Mouse (Mus musculus) hindbrain, embryonic 15.5 days (tissue): ENCODE results near the gene Slc15a5. TPM values are rescaled to one million over a fixed set of nuclear protein-coding genes. Genes with fewer than 3 reads are reported as not detected.

Experiments
- ATAC-seq: fragments of 200-750 bp; cut with Nextera tagmentation; 2 replicates; pipeline ENCODE4 v1.8.0; 2017; ENCODE audit warnings: low read depth, moderate number of reproducible peaks, moderate TSS enrichment; ENCODE audit not compliant: low FRiP score
- H3K27ac ChIP-seq: fragments of 300-500 bp; sonication (generic); replicated peaks from 2 replicates; pipeline ENCODE4 v1.5.1; 2015; ENCODE audit warnings: mild to moderate bottlenecking, inconsistent platforms
- H3K27me3 ChIP-seq: fragments of 300-500 bp; sonication (generic); 2 replicates; pipeline ENCODE4 v1.6.1; 2015; ENCODE audit warnings: control low read depth, inconsistent platforms
- H3K36me3 ChIP-seq: fragments of 300-500 bp; sonication (generic); 2 replicates; pipeline ENCODE4 v1.6.1; 2015; ENCODE audit warnings: control low read depth, inconsistent platforms
- H3K4me1 ChIP-seq: fragments of 300-500 bp; sonication (generic); replicated peaks from 2 replicates; pipeline ENCODE4 v1.6.1; 2015; ENCODE audit warnings: control low read depth, inconsistent platforms
- H3K4me2 ChIP-seq: fragments of 300-500 bp; sonication (generic); 2 replicates; pipeline ENCODE4 v1.6.1; 2015; ENCODE audit warnings: moderate library complexity, mild to moderate bottlenecking, inconsistent platforms
- H3K4me3 ChIP-seq: fragments of 300-500 bp; sonication (generic); 2 replicates; pipeline ENCODE4 v1.5.1; 2015; ENCODE audit warnings: mild to moderate bottlenecking, inconsistent platforms
- H3K9ac ChIP-seq: fragments of 300-500 bp; sonication (generic); 2 replicates; pipeline ENCODE4 v1.6.1; 2015; ENCODE audit warnings: inconsistent platforms
- H3K9me3 ChIP-seq: fragments of 300-500 bp; sonication (generic); 2 replicates; pipeline ENCODE4 v1.6.1; 2016; ENCODE audit warnings: control low read depth, inconsistent platforms
- WGBS: fragments of 180-500 bp; shearing (Covaris S2); methylation state at CpG from one replicate; pipeline ENCODE4 v1.1.7; 2015; 5-methylcytosine and 5-hydroxymethylcytosine counted together
- polyA plus RNA-seq: library from polyadenylated mRNA; unstranded; fragments of >200 nt; fragmentation: Nextera tagmentation; extraction: Ambion mirVana; gene quantifications from 2 replicates; pipeline ENCODE4 v1.2.1, GENCODE M21; 2015

Slc15a5 gene
- polyA plus RNA-seq, 1 experiment from 2014 or later: not detected

DNA sequence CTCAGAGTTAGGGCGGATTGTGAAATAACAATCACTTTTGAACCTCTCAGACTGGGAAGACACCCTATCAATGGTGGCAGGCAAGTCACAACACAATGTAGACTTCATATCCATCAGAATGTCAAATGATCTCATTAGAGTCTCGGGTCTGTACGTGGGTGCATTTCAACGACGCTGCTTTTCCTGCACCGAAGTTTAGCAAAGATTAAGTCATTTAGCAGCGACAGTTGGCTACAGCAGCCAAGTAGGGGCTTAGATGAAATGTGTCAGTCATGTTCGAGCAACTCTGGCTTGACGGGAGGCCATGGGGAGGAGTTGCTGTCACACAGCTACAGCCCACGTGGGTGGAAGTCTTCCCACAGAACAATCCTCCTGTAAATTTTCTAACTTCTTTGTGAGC, 133.2 kb downstream of the Slc15a5 start:
- Histone ChIP-seq H3K36me3 (no peaks in the 10 kb centered on the region), H3K4me2 (no peak overlapping the region), H3K4me3 (no peak overlapping the region), H3K27ac (no peak overlapping the region), H3K27me3 (no peaks in the 10 kb centered on the region), H3K4me1 (no peaks in the 10 kb centered on the region), H3K9me3 (no peaks in the 10 kb centered on the region), H3K9ac (no peak overlapping the region)
- 64% methylated on average over 10 of the region's 10 CpGs for WGBS
- no peak for ATAC-seq

DNA sequence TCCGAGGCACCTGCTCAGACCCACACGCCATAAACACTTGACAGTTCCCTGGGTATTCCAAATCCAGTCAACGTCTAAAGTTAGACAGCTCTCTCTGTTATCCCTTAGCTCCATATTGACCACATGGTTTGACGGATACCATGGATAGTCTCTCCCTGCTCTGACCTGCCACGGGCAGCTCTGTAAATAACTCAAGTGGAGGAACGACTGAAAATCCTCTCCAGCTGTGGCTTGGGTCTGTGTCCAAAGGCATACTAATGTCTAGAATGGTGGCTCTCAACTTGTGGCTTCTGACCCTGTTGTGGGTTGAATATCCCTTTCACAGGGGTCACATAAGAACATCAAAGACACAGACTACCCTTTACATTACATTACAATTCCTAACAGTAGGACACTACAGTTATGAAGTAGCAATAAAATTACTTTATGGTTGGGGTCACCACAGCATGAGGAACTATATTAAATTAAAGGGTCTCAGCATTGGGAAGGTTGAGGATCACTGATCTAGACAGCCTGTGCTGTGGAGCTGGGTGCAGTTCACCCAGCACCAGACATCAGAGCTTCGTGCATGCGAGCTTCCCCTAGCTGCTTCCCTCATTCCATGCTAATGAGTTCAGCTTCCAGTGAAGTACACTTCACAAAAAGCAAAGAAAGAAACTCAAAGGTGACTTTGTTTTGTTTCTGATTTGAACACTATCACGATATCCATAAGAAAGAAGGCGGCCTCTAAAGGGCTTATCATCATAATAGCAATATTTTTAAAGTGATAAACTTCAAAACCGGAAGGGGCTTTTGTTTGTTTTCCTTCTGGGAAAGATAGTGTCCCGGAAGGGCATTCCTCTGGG, 139.1 kb downstream of the Slc15a5 start:
- H3K9me3 ChIP-seq: no peaks in the 10 kb centered on the region
- 73% methylated on average over 12 of the region's 12 CpGs for WGBS
- H3K36me3 ChIP-seq: no peaks in the 10 kb centered on the region
- H3K27me3 ChIP-seq: no peaks in the 10 kb centered on the region
- H3K27ac ChIP-seq: no peak overlapping the region
- H3K4me3 ChIP-seq: no peak overlapping the region
- no peak for ATAC-seq
- no peak overlapping the region for H3K9ac ChIP-seq
- H3K4me1 ChIP-seq: no peaks in the 10 kb centered on the region
- no peak overlapping the region for H3K4me2 ChIP-seq

DNA sequence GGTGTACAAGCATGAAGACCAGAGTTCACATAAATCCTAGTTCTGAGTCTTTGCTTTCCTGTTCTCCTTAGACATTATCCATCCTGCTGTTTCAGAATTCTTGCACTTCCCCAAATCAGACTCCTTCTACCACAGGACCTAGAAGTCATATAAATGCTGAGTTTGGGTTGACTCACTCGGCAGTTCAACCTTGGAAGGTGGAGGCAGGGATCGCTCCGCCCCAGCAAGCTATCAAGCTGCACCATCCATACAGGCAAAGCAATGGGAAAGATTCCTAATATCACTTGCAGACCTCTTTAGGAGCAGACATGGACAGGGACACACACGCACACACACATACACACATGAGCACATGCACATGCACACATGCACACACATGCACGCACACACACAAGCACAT, 142.2 kb downstream of the Slc15a5 start:
- WGBS: 98% methylated on average over 5 of the region's 5 CpGs
- H3K27me3 ChIP-seq: no peaks in the 10 kb centered on the region
- H3K9me3 ChIP-seq: no peaks in the 10 kb centered on the region
- H3K4me1 ChIP-seq: no peaks in the 10 kb centered on the region
- H3K4me3 ChIP-seq: no peak overlapping the region
- no peak overlapping the region for H3K4me2 ChIP-seq
- ATAC-seq: no peak
- no peaks in the 10 kb centered on the region for H3K36me3 ChIP-seq
- no peak overlapping the region for H3K27ac ChIP-seq
- no peak overlapping the region for H3K9ac ChIP-seq

DNA sequence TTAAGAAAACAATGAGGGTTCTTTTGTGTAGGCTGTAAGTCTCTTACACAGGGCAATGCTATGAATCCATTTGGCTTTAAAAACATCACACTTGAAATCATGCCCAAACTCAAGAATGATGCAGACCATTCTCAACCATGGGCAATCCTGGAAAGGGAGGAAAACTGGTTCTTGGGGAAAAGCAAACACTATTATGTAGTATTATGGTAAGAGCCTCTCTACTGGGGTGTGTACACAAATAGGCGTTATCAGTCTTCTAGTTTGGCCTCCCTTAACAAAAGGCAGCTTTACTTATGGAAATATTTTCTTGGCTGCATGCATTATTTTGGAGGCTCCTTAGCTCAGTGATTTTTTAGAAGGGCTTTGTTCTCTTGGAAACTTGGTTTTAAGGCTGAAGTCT, 143.4 kb downstream of the Slc15a5 start:
- no peaks in the 10 kb centered on the region for H3K36me3 ChIP-seq
- H3K27me3 ChIP-seq: no peaks in the 10 kb centered on the region
- WGBS: 74% methylated on average over 1 of the region's 1 CpGs
- H3K9ac ChIP-seq: no peak overlapping the region
- H3K9me3 ChIP-seq: no peaks in the 10 kb centered on the region
- H3K4me3 ChIP-seq: no peak overlapping the region
- no peaks in the 10 kb centered on the region for H3K4me1 ChIP-seq
- no peak for ATAC-seq
- H3K4me2 ChIP-seq: no peak overlapping the region
- H3K27ac ChIP-seq: no peak overlapping the region

DNA sequence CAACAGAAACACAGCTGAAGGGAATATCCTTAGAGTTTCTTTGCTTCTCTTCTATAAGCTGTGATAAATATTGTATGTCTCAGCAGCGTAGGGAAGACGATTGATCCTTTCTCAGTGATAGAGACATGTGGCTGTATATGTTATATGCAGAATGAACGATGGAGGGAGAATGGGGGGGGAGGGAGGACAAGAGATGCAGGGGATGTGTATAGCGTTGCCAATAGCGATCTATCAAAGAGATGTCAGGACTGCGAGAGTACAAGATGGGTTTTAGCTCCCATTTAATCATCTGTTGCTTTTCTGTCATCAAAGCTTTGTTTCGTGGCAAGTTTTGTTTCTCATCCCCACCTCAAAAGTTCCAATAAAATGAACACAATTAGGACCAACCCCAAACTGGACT, 143.9 kb downstream of the Slc15a5 start:
- 76% methylated on average over 7 of the region's 7 CpGs for WGBS

DNA sequence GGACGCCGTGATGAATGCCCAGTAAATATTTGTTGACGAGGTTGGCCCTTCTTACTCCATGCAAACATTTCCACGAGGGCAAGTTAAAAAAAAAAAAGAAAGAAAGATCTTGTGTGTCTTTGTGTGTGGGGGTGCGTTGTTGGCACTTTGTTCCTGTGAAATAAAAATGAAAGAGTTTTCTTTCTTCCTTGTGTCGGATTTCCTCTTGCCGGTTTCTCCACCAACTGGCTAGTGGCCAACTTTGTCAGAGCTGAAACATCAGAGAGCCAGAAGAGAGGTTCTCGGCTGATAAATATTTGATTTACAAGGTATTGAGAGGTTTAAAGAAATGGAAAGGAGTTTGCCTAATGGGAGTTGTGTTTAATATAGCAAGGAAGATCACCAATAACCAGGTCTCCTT, 144.4 kb downstream of the Slc15a5 start:
- Histone ChIP-seq H3K4me2 (no peak overlapping the region), H3K36me3 (no peaks in the 10 kb centered on the region), H3K9ac (no peak overlapping the region), H3K27ac (0 out of 2 replicates have a peak overlapping the region, but pooled peaks have one; percentile 25), H3K4me1 (no peaks in the 10 kb centered on the region), H3K9me3 (no peaks in the 10 kb centered on the region), H3K4me3 (no peak overlapping the region), H3K27me3 (no peaks in the 10 kb centered on the region)
- 58% methylated on average over 8 of the region's 8 CpGs for WGBS
- peak; percentile 71; the same call in 1 of the 2 replicates for ATAC-seq

More for the DNA sequence above, 143.9 kb downstream of the Slc15a5 start:
- Histone ChIP-seq H3K36me3 (no peaks in the 10 kb centered on the region), H3K4me3 (no peak overlapping the region), H3K27me3 (no peaks in the 10 kb centered on the region), H3K4me1 (no peaks in the 10 kb centered on the region), H3K4me2 (no peak overlapping the region), H3K9ac (no peak overlapping the region), H3K27ac (0 out of 2 replicates have a peak overlapping the region, but pooled peaks have one; percentile 25), H3K9me3 (no peaks in the 10 kb centered on the region)
- no peak for ATAC-seq

DNA sequence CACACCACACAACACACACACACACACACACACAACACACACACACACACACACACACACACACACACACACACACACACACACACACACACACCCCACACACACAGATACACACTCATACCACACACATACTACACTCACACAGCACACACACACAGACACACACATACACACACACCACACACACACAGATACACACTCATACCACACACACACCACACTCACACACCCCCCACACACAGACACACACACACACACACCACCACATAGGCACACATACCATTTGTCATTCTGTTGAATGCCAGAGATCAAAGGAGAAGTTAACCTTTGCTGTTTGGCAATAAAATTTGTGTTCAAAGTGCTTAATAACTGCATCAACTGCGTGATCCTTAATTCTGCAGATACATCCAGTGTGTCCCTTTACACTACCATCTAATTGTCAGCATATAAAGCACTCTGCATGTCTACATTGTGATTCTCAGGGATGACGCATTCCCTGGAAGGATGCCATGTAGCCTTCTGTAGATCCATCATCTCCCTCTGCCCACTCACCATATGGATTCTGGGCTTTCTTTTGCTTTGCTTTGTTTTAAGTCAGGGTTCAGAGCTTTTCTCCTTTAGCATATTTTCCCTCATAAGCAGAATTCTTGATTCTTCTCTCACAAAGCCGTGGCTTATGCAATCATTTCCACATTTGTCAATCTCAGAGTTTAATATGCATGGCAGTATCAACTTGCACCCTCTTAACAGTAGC, 145.0 kb downstream of the Slc15a5 start:
- ATAC-seq: peak; percentile 38; the same call in 1 of the 2 replicates
- no peak overlapping the region for H3K9ac ChIP-seq
- WGBS: 62% methylated on average over 3 of the region's 3 CpGs
- no peaks in the 10 kb centered on the region for H3K9me3 ChIP-seq
- no peak overlapping the region for H3K27ac ChIP-seq
- H3K4me1 ChIP-seq: no peaks in the 10 kb centered on the region
- H3K4me3 ChIP-seq: no peak overlapping the region
- H3K4me2 ChIP-seq: no peak overlapping the region
- H3K36me3 ChIP-seq: no peaks in the 10 kb centered on the region
- H3K27me3 ChIP-seq: no peaks in the 10 kb centered on the region

Other genes starting within 250 kb of the Slc15a5 start
- gene Mgst1, start 60.4 kb upstream of the Slc15a5 start, polyA plus RNA-seq: 95.7 and 104 TPM in 2 replicates